Mouse (Mus musculus) retina, postnatal 1 day (tissue): ENCODE data around the gene Zcchc14.
"Not testable (repeated sequence)": the region's sequence is repeated elsewhere in the genome, so short reads cannot be mapped to it uniquely, and the experiment has no call there.

ENCODE experiments used
- DNase-seq: peaks from one replicate; pipeline ENCODE4 v3.0.0-alpha.2; 2012

Zcchc14 gene

GRCm38 (mm10) chr8:121652774-121653323 lies at the start of gene Zcchc14:
TSS of gene Zcchc14 (minus strand) at chr8:121652901.
- DNase-seq = peak; percentile 99

GRCm38 (mm10) chr8:121699936-121700335 lies 47.2 kb upstream of the Zcchc14 start:
- no peak for DNase-seq

- DNase-seq = no peak
These were observed 46.0 kb upstream of the Zcchc14 start for GRCm38 (mm10) chr8:121698615-121699101.

- DNase-seq = peak; percentile 74
These were observed 45.3 kb upstream of the Zcchc14 start for GRCm38 (mm10) chr8:121697735-121698614.

- no peak for DNase-seq
These were observed 43.0 kb upstream of the Zcchc14 start for GRCm38 (mm10) chr8:121695585-121696184.

GRCm38 (mm10) chr8:121694453-121694852 lies 41.8 kb upstream of the Zcchc14 start:
- DNase-seq = peak; percentile 55

- no peak for DNase-seq
These were observed 35.8 kb upstream of the Zcchc14 start for GRCm38 (mm10) chr8:121688496-121688895.

GRCm38 (mm10) chr8:121687455-121688161 lies 34.9 kb upstream of the Zcchc14 start:
- peak; percentile 74 for DNase-seq

GRCm38 (mm10) chr8:121685419-121685818 lies 32.7 kb upstream of the Zcchc14 start:
- peak; percentile 62 for DNase-seq

- no peak for DNase-seq
These were observed 30.6 kb upstream of the Zcchc14 start for GRCm38 (mm10) chr8:121683083-121683832.

GRCm38 (mm10) chr8:121681457-121681856 lies 28.8 kb upstream of the Zcchc14 start:
- DNase-seq = no peak

GRCm38 (mm10) chr8:121680896-121681295 lies 28.2 kb upstream of the Zcchc14 start:
- no peak for DNase-seq

- DNase-seq = no peak
These were observed 26.0 kb upstream of the Zcchc14 start for GRCm38 (mm10) chr8:121678696-121679095.

GRCm38 (mm10) chr8:121675701-121676100 lies 23.0 kb upstream of the Zcchc14 start:
- no peak for DNase-seq

- DNase-seq = no peak
These were observed 22.5 kb upstream of the Zcchc14 start for GRCm38 (mm10) chr8:121675161-121675560.

- DNase-seq = no peak
These were observed 21.8 kb upstream of the Zcchc14 start for GRCm38 (mm10) chr8:121674524-121674923.

GRCm38 (mm10) chr8:121673917-121674316 lies 21.2 kb upstream of the Zcchc14 start:
- peak; percentile 49 for DNase-seq

- no peak for DNase-seq
These were observed 20.5 kb upstream of the Zcchc14 start for GRCm38 (mm10) chr8:121673153-121673552.

GRCm38 (mm10) chr8:121669208-121669607 lies 16.5 kb upstream of the Zcchc14 start:
- no peak for DNase-seq

GRCm38 (mm10) chr8:121668553-121668952 lies 15.9 kb upstream of the Zcchc14 start:
- DNase-seq = no peak

- not testable (repeated sequence) for DNase-seq
These were observed 15.3 kb upstream of the Zcchc14 start for GRCm38 (mm10) chr8:121667936-121668500.

GRCm38 (mm10) chr8:121665329-121665728 lies 12.6 kb upstream of the Zcchc14 start:
- DNase-seq = peak; percentile 82
